Mouse (Mus musculus) ES-E14 (cell line): ENCODE measurements at regions not wholly inside any gene's neighbourhood (a gene's known extent, or its start where the extent isn't known, plus 50 kb on each side); places are given as distances from the start of the nearest gene placed in this dataset.
A peak's percentile ranks its signal among the peaks of the same experiment; 100 is the strongest.
"Not testable (repeated sequence)": the region's sequence is repeated elsewhere in the genome, so short reads cannot be mapped to it uniquely, and the experiment has no call there.

Source experiments
- DNase-seq: peaks from one replicate; pipeline ENCODE4 v3.0.0-alpha.2; 2013; ENCODE audit warnings: low read depth, low spot score
- H3K27ac ChIP-seq: 2 replicates; pipeline ENCODE4 v1.5.1; 2012; ENCODE audit warnings: low read depth, mild to moderate bottlenecking, low read length, moderate library complexity, mixed read lengths; ENCODE audit not compliant: poor library complexity, insufficient read depth, severe bottlenecking
- H3K36me3 ChIP-seq: 2 replicates; pipeline ENCODE4 v1.6.1; 2012; ENCODE audit warnings: mild to moderate bottlenecking, low read length, moderate library complexity, mixed read lengths; ENCODE audit not compliant: control insufficient read depth, poor library complexity, insufficient read depth, severe bottlenecking
- H3K4me1 ChIP-seq, 2 experiments: fragments of 150-350 bp in 1 of 2; sonication (generic) in 1 of 2; 2 replicates each; pipeline ENCODE4 v1.6.1; 2012; ENCODE audit warnings: low read length in 2 of 2, mild to moderate bottlenecking in 1 of 2, mixed read lengths in 1 of 2; ENCODE audit not compliant: control insufficient read depth in 2 of 2, insufficient read depth in 2 of 2, poor library complexity in 1 of 2
- H3K4me3 ChIP-seq, 2 experiments: fragments of 150-350 bp in 1 of 2; sonication (generic) in 1 of 2; 2 replicates each; pipeline ENCODE4 v1.5.1; 2012; ENCODE audit warnings: low read length in 2 of 2, low read depth in 1 of 2, mild to moderate bottlenecking in 1 of 2, mixed read lengths in 1 of 2; ENCODE audit not compliant: insufficient read depth in 1 of 2, poor library complexity in 1 of 2, severe bottlenecking in 1 of 2
- H3K9ac ChIP-seq: 2 replicates; pipeline ENCODE4 v1.6.1; 2012; ENCODE audit warnings: low read depth, mild to moderate bottlenecking, low read length, mixed read lengths; ENCODE audit not compliant: poor library complexity, insufficient read depth, severe bottlenecking
- H3K9me3 ChIP-seq: fragments of 150-350 bp; sonication (generic); 2 replicates; pipeline ENCODE4 v1.6.1; 2012; ENCODE audit warnings: low read depth, mild to moderate bottlenecking, low read length; ENCODE audit not compliant: control insufficient read depth, insufficient read depth
- CHD2 ChIP-seq: IDR thresholded peaks from 2 replicates; pipeline ENCODE4 v1.6.1; 2014; ENCODE audit warnings: mild to moderate bottlenecking, low read depth, low read length, inconsistent platforms
- HCFC1 ChIP-seq: IDR thresholded peaks from 2 replicates; pipeline ENCODE4 v1.6.1; 2012; ENCODE audit warnings: low read length, inconsistent platforms, borderline replicate concordance; ENCODE audit not compliant: insufficient read depth
- MAFK ChIP-seq: IDR thresholded peaks from 2 replicates; pipeline ENCODE4 v1.6.1; 2014; ENCODE audit warnings: mild to moderate bottlenecking, low read depth, low read length, inconsistent platforms; ENCODE audit not compliant: insufficient read depth
- ZC3H11A ChIP-seq: IDR thresholded peaks from 2 replicates; pipeline ENCODE4 v1.6.1; 2012; ENCODE audit warnings: low read depth, mild to moderate bottlenecking, inconsistent platforms, low read length, borderline replicate concordance
- ZNF384 ChIP-seq: IDR thresholded peaks from 2 replicates; pipeline ENCODE4 v1.6.1; 2012; ENCODE audit warnings: low read depth, low read length, inconsistent platforms
- in situ Hi-C, 2 experiments: fragments of 600-800 bp; cut with MboI; formaldehyde crosslinking; loops; one replicate each; pipeline ENCODE4 v1.15.1; 2025; ENCODE audit warnings: low sequenced_read_pairs in 2 of 2, inconsistent platforms in 1 of 2; ENCODE audit not compliant: unreplicated experiment in 2 of 2

DNA sequence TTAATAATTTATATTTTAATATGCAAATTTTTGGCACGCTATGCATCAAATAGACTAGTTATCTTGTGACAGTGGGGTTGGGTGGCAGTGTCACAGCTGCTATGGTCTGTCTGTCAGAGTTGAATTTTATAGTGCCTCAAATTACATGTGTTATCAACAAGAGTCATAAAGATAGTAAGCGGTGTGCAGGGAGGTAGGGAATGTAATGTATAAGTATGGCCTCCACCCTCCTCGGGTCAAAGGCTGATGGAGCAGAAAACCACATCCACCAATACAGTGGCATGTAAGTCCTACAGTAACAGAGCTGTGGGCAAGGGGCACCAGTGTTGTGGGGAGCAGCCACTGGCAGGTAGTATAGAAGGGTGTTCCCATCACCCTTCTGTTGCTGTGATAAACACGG is 72.9 kb downstream of the Adra2a start:
- Histone ChIP-seq H3K9ac (no peak overlapping the region), H3K27ac (no peak overlapping the region), H3K9me3 (no peaks in the 10 kb centered on the region), H3K4me3 (no peak overlapping the region), H3K36me3 (no peaks in the 10 kb centered on the region), H3K4me1 (peaks cover 7 to 8% of the 10 kb centered on the region in 2 experiments)
- no peak for TF ChIP-seq ZNF384
- no peak for TF ChIP-seq CHD2
- TF ChIP-seq ZC3H11A: no peak
- DNase-seq: no peak
- in situ Hi-C loops: no loop called here

DNA sequence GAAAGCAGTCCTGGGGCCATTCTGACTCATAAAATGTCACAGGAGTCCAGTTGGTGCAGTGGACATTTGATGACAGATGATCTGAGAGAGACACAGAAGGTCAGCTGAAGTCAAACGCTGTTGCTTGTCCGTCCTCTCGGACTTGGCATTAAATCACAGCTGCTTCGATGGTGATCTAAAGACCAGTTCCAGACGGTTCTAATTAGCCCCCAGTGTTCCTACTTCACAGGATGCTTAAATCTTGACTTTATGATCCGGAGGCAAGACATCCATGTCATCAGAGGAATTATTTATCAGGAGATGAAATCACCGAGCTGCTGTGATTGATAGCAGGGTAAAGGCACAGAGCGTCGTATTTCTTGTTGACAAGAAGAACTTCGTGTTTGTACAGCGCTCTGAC is 73.7 kb downstream of the Adra2a start:
- H3K36me3 ChIP-seq: no peaks in the 10 kb centered on the region
- H3K4me1 ChIP-seq: peaks cover 7 to 8% of the 10 kb centered on the region in 2 experiments
- H3K9ac ChIP-seq: no peak overlapping the region
- H3K9me3 ChIP-seq: no peaks in the 10 kb centered on the region
- no peak overlapping the region for H3K27ac ChIP-seq
- no peak overlapping the region for H3K4me3 ChIP-seq
- no peak for DNase-seq
- TF ChIP-seq ZC3H11A: no peak
- TF ChIP-seq MAFK: no peak
- no peak for TF ChIP-seq CHD2
- no peak for TF ChIP-seq HCFC1
- TF ChIP-seq ZNF384: no peak
- in situ Hi-C loops: no loop called here

DNA sequence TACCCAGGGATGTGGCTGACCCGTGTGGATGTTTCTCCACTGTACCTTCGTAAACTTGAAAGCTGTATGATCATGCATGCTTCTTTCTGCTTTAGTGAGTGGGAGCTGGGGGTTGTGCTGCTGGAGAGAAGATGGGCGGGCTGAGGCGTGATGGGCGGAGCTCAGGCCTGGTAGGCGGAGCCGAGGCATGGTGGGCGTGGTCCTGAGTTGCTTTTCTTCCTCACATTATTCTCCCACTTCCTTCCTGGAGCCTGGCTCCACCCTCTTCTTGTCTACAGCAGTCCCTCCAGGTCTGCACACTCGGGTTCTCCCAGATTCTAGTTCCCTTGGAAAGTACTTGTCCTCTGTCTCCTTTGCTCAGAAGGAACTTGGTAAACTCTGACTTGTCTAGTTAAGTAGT is 79.6 kb downstream of the Adra2a start:
- no peaks in the 10 kb centered on the region for H3K9me3 ChIP-seq
- peak overlapping the region in 1 of 2 experiments; percentile 41; a peak in 2 of 4 replicates for H3K4me3 ChIP-seq
- no peak overlapping the region for H3K27ac ChIP-seq
- in situ Hi-C loops: no loop called here
- DNase-seq: peak; percentile 65
- H3K4me1 ChIP-seq: peaks cover 0 to 2% of the 10 kb centered on the region in 2 experiments; a peak in 1 of 4 replicates
- no peaks in the 10 kb centered on the region for H3K36me3 ChIP-seq
- no peak overlapping the region for H3K9ac ChIP-seq
- TF ChIP-seq ZNF384 (no peak), HCFC1 (no peak), CHD2 (no peak), MAFK (no peak), ZC3H11A (no peak)

- H3K9me3 ChIP-seq, DNase-seq, in situ Hi-C loops, H3K9ac ChIP-seq, H3K4me3 ChIP-seq, H3K27ac ChIP-seq, H3K4me1 ChIP-seq, H3K36me3 ChIP-seq: not testable (repeated sequence)
Measured at GRCm38 (mm10) chr19:54151766-54152165, 107.8 kb downstream of the Adra2a start.

DNA sequence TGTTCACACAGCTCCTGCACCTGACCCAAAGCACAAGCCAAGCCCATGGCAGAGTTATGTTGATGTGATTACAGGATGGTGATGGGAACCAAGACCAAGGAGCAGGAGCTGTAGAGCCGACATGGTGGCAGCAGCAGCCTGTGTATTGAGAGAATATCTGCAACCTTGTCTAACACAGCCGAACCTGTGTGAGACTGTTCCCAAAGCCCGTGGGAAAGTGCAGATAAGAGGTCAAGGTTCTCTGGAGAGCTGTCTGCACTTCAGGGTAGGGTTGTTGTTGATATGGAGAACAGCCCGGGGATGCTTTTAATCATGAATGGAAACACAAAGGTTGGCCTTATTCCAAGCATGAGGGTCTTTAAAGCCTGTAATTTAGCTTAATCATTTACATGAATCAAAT is 110.4 kb downstream of the Adra2a start:
- Histone ChIP-seq H3K9me3 (no peaks in the 10 kb centered on the region), H3K4me3 (no peak overlapping the region)
- in situ Hi-C loops: no loop called here

More for the DNA sequence above, 110.4 kb downstream of the Adra2a start:
- Histone ChIP-seq H3K4me1 (no peaks in the 10 kb centered on the region), H3K27ac (no peak overlapping the region), H3K9ac (no peak overlapping the region), H3K36me3 (no peaks in the 10 kb centered on the region)
- TF ChIP-seq ZC3H11A (no peak), HCFC1 (no peak), CHD2 (no peak), ZNF384 (no peak)
- DNase-seq: no peak
